Mouse (Mus musculus): ENCODE results near the gene Olfr1066.
"Not testable (repeated sequence)": the region's sequence is repeated elsewhere in the genome, so short reads cannot be mapped to it uniquely, and the experiment has no call there.

Olfr1066 gene

DNA sequence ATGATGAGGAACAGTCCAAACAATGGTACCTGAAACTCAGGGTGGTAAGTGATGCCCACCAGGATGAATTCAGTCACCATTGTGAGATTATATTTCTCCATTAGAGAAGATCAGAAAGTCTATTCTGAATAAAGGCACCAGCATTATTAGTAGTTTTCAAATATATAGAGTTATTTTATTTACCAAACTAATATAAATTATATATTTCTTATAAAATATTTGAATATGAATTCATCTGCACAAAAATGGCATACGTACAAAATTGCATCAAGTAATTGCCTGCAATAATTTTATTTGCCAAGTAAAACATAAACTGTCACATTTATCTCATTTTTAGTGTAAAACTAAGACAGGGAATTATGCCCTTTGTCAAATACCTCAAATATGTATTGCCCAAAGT, at the start of gene Olfr1066:
TSS of gene Olfr1066 (minus strand) at position 101 of the 400 bp plus-strand sequence.
- DNase-seq (ENCODE audit: extremely low spot score, low read depth, low spot score), result no peak

DNA sequence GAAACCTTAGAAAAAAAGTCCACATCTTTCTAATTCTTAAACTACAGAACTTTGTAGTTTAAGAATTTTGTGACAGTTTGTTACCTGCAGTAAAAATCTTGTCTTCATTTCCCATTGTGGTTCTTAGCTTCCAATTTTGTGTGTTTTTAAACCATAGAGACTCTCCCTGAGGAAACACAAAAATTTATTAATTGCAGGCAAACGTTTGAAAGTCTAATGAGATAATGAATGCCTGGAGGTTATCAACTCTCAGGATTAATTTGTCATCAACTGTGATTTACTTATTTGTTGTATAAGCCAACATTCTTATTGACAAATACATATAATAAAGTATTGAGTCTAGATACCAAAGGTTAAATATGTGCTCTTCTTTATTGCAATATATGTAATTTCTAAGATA, 31.2 kb upstream of the Olfr1066 start, which contains the start of gene Olfr228:
TSS of gene Olfr228 (minus strand) at position 101 of the 400 bp plus-strand sequence.
- DNase-seq (ENCODE audit: extremely low spot score, low read depth, low spot score), result no peak

DNA sequence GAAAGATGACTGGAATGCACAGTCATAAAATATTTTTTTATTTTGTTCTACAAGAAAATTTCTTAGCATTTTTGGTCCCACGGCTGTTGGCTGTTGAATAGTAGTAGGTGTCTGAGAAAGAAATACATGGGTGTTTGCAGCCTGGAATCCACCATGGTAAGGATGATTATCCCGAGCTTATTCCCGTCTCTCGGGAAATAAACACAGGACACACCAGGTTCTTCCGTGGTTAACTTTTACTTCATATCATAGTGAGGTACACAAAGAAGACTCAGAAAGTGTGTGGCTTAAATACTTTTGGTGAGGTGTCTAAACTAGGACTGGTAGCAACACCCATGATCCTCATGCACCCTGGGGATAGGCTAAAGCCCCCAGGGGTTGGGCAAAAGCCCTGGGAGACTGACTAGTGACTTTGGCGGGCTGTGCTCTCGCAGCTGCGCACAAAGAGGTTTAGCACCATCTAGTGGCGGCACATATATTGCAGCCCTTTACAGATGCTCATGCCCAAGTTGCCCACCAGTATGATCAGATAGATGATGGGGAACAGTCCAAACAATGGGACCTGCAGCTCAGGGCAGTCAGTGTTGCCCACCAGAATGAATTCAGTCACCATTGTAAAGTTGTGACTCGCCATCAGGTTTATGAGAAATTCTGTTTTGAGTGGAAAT, 8.5 kb upstream of the Olfr1066 start:
- no peak for DNase-seq (ENCODE audit: extremely low spot score, low read depth, low spot score)

DNA sequence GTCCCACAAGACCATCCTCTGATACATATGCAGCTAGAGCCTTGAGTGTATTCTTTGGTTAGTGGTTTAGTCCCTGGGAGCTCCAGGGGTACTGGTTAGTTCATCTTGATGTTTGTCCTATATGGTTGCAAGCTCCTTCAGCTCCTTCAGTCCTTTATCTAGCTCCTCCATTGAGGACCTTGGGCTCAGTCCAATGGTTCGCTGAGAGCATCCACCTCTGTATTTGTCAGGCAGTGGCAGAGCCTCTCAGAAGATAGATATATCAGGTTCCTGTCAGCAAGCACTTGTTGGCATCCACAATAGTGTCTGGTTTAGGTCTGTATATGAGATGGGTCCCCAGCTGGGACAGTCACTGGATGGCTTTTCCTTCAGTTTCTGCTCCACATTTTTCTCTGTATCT, 4.4 kb upstream of the Olfr1066 start:
- no peak for DNase-seq (ENCODE audit: extremely low spot score, low read depth, low spot score)

DNA sequence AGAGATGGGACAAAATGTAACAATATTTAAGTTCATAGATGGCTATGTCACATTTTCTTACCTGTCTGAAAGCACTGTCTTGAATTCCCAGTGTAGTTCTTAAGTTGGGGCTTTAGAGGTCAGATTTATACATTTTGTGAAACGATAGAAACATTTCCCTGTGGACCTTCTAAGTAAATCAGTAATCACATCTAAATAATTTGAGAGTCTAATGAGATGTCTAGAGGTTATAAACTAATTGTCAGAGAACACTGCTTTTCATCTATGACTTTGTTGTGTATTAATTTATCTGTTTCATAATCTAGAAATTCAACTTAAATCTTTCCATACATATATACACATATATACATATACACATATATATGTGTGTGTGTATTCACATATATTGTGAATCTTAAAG, 5.6 kb downstream of the Olfr1066 start, which contains the start of gene Olfr1065:
TSS of gene Olfr1065 (minus strand) at position 101 of the 400 bp plus-strand sequence.
- DNase-seq (ENCODE audit: extremely low spot score, low read depth, low spot score), result not testable (repeated sequence)

DNA sequence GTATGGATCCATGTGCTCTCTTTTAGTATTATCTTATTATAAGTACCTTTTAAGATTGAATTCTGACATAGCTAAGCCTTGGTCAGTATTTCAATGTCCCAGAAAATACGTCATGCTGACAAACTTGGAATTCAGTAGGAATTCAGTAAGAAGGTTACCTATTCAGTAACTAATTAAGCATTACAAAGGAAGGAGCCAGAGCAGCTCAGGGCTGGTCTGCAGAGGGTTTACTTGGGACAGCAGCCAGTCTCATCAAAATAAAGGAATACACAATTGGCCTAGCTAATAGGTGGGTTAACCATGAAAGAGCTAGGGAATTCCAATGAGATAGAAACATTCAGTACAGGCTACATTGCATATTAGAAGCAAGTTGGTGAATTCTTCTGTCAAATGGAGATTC, 14.0 kb downstream of the Olfr1066 start:
- not testable (repeated sequence) for DNase-seq (ENCODE audit: extremely low spot score, low read depth, low spot score)

DNA sequence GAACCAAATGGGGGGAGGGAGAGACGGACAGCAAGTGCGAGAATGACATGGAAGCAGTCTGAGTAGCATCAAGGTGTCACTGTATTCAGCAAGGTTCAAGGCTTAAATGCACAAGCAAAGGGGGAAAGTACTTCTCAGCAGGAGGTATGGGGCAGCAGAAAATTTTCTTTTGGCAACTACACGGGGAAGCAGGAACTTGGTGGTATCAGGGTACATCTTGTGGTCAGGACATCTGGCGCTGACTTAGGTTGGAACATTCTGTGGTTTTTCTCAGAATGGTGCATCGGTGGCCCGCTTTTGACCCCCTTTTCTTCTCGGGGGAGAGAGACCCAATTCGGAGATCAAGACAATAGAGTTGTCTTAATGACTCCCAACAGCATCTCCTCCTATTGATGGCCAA, 27.6 kb downstream of the Olfr1066 start:
- DNase-seq (ENCODE audit: extremely low spot score, low read depth, low spot score), result not testable (repeated sequence)

DNA sequence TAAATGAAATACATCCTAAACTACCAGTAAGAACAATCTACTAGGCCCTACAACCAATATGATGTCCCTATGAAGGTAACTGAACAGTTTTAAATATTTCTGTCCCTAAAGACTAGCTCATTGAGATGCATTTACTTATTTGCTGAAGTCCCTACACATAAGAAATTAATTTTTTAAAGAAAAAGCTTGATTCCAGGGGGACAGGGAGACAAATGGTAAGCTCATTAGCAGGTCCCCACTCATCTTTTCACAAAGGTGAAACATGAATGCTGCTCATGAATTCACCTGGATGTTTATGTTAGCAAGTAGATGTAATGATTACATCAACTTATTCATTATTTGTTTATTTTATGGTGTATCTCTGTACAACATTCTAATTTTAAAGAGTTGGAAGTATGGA, 29.4 kb downstream of the Olfr1066 start, which contains the start of gene Olfr1062:
TSS of gene Olfr1062 (minus strand) at position 101 of the 400 bp plus-strand sequence.
- DNase-seq (ENCODE audit: extremely low spot score, low read depth, low spot score), result not testable (repeated sequence)

DNA sequence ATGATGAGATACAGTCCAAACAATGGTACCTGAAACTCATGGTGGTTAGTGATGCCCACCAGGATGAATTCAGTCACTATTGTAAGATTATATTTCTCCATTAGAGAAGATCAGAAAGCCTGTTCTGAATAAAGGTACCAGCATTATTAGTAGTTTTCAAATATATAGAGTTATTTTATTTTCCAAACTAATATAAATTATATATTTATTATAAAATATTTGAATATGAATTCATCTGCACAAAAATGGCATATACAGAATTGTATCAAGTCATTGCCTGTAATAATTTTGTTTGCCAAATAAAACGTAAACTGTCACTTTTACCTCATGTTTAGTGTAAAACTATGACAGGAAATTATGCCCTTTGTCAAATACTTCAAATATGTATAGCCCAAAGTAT, 42.1 kb downstream of the Olfr1066 start, which contains the start of gene Olfr1061:
TSS of gene Olfr1061 (minus strand) at position 101 of the 400 bp plus-strand sequence.
- no peak for DNase-seq (ENCODE audit: extremely low spot score, low read depth, low spot score)

Data from hindlimb bud, embryonic 11.5 days (tissue).